Mouse (Mus musculus): ENCODE data around the gene Epn3.

Gene Epn3

DNA sequence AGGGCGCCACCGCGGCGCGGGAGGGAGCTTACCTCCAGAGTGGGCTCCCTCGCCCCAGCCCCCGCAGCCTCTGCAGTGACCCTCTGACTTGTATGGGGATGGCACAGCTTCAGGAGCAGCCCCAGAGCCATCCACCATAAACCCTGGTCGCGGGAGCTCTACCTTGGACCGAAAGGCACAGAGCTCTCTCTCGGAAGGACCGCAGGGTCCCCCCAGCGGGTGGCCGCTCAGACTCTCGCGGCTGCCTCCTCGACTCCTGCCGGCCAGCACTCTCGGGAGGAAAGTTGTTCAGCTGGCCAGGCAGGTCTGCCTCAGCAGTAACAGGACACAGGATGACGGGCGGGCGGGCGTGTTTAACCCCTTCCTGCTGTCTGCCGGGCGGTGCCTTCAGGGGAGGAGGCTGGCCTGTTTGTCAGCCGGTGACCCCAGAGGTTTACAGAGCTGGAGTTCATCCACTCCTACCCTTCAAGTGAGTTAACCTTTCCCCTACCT lies at the start of gene Epn3:
Epn3 (minus strand) TSS at position 314 of the 492 bp plus-strand sequence.
- DNase-seq (ENCODE audit: low spot score) = no peak

DNA sequence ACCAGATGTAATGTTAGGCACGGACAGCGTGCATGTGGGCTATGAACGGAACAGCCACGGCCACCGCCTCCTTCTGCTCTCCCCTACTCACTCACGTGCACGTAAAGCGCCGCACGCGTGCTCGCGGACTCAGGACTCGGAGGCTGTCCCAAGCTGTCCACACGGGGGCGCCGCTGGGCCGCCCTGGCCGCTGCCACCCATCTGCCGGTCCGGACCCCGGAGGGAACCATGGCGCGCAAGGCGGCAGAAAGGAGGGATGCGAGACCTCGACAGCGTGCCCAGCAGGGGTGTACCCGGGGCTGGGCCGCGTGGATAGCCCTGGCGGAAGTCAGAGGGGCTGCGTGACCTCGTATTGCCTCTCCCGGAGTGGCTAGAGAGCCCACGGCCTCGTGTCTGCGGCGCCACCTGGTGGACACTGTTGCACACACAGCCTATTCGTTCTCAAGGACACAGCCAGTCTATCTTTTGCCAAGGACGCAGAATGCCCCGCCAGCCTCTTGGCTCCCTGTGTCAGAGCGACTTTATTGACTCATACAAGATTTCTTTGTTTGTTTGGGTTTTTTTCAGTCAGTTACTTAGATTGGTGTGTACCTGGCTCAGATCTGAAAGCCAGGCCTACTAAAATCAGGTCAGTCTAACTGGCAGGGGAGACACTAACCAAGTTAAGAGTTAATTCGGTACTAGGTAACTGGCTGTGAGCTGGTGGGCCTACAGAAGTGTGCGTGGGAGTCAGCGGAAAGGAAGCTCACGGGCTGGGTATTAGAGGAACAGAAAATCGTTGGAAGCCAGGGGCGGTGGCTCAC lies 49.3 kb upstream of the Epn3 start, which contains the start of gene Rsad1:
Rsad1 (minus strand) TSS at position 368 of the 803 bp plus-strand sequence.
- peak; percentile 86 for DNase-seq (ENCODE audit: low spot score)

DNA sequence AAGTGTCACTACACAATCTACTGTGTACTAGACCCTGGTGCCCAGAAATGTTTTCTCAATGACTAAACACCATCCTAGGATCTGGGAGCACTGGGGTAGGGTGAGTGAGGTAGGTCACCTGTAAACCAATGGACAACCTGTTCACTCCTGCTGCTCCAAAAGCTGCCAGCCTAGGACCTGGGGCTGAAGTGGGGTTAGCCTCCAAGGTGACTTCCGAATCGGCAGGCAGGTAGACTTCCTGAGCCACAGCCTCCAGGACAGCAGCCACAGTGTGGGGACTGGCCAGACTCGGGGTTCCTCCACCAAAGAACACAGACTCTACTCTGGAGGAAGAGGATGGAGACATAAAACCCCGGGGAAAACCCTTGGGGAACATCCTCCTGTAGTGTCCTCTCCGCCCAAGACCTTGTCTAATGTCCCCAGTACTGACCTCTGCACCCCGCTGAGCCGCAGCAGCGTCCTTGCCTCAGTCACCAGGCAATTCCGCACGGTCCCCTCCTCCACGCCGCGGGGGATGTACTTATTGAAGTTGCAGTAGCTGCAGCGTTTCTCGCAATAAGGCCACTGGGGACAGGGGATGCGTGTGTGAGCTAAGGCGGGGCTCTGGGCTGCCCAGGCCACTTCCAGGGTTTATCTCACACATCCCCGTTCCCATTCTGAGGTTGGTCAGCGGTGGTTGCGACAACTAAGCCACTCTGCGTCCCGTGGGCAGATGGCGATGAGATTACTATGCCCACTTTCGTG lies 48.4 kb upstream of the Epn3 start:
- no peak for DNase-seq (ENCODE audit: low spot score)

DNA sequence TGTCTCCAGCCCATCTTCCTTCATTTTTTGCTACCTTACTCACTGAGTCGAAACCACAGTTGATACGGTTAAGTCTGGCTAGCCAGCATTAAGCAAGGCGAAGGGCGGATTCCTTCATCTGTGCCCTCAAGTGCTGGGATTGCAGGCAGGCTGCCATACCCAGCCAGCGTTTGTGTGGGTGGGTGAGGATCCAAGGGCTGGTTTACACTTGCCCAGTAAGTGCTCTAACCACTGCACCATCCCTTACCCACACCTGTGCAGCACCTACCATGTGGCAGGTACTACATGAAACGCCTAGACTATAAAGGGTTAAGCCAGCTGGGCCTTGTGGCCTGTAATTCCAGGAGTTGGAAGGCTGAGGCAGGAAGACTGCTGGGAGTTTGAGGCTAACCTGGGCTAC lies 47.5 kb upstream of the Epn3 start:
- no peak for DNase-seq (ENCODE audit: low spot score)

DNA sequence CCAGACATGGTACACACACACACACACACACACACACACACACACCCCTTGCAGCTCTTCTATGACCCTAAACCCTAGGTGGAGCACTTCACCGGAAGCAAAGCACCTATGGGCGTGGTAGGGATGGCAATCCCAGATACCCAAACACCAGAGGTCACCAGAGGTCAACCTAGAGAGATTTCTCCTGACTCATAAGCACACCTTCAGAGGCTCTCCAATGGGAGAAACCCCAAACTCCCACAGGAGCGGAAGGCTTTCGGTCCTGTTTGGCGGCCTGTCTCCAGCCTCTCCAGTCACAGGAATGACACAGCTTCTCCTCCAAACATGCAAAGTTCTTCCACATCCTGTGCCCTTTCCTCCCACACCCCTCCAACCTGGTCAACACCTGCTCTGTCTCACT lies 46.6 kb upstream of the Epn3 start:
- no peak for DNase-seq (ENCODE audit: low spot score)

DNA sequence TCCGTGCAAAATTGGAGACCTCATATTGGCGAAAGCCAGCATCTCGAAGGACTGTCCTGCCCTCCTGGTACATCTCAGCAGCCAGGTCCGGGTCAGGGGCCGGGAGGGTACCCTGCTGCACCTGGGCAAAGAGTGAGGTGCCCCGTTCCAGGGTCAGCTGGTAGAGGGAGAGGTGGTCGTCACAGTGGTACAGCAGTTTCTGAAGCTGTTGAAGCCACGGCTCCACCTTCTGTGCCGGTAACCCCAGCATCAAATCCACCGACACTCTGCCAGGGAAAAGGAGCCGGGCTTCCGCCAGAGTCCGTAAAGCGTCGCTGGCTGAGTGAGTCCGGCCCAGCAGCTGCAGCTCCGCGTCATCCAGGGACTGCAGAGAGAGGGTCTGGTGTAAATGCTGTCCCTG lies 44.6 kb upstream of the Epn3 start:
- DNase-seq (ENCODE audit: low spot score) = no peak

DNA sequence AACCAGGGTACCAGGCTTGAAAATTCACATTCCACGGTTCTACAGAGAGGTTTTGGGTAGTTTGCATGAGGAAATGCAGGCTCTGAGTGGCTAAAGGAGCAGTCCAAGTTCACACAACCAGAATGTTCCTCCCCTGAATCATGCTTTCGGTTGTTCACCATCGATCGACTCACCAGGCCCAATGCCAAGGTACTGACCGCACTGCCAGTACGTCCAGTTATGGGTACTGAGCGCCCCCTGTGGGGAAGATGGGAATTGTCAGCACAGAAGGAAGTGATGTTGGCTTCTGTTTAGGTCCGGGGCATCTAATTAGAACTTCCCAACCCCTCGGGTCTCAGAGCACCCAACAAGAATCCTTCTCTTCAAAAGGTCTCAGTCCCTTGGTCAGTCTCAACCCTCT lies 44.2 kb upstream of the Epn3 start:
- peak; percentile 38 for DNase-seq (ENCODE audit: low spot score)

DNA sequence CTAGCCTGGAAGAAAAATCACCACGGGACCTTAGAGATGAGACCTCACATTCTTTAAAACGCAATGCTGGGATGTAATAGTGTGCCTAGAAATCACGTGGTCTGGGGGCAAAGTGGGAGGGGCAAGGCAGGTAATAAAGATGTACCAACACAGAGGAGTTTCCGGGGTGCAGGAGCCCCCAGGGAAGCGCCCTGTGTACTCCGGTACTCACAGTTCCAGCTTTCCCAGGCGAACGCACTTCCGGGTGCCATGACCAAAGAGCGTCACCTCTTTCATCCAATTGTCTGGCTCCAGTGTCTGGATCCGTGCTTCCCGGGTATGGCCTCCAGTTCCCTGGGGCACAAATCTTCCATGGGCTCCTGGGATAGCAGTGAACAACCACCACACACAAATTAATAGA lies 43.6 kb upstream of the Epn3 start:
- DNase-seq (ENCODE audit: low spot score) = no peak

DNA sequence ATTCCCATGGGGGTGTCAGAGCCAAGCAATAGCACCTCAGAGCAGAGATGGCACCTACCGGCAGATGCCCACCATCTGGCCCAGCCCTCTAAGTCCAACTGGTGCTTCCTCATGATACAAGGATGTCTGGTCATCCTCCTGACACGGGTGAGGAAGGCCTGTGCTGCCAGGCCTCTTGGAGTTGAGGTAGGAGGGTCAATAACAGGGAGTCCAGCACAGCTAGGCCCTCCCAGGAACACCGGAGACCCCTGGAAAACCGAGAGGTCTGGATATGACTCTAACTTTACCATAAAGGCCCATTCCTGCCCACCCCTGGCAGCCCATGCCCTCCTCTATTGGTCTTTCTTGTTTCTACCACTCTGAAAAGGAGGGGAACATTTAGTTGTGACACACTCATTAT lies 42.6 kb upstream of the Epn3 start:
- DNase-seq (ENCODE audit: low spot score) = no peak

DNA sequence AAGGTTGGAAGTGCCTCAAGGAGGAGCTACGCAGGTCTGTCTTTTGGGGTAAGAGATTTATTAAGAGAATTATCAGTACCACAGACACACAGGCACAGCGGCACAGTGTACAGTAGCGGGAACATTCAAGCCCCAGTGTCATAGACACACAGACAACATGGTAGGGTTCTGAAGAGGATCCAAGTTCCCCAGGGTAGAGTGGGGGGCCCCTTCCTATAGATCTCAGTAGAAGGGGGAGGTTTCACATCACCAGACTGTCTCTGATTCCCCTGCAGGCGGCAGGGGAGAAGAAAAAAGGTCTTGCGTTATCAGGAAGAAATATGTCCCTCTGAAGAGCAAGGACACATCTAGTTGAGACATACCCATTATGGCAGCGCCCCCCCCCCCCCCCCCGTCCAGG lies 40.0 kb upstream of the Epn3 start:
- DNase-seq (ENCODE audit: low spot score) = no peak

DNA sequence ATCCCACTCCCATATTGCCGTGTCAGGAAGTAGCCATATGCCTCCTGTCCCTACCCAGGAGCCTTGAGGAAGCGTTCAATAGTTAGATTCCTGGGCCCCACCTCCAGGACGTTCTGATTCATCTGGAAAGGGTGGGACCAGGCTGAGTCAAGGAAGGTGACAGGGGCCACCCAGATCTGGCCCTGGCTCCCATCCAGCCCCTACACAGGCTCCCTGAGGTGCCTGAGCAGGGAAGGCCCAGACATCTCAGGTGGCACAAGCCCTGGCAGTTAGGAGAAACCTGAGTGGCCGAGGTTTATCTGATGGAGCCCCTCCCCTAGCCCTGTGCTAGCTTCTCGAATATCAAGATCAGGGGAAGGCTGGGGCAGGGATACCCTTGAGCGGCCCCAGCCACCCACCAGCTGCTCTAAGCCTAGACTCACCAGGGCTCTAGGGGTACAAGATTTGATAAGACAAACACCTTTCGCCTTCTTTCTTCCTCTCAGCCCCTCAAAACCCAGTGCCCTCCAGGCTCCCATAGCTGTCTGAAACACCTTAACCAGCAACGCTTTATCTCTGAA lies 39.0 kb upstream of the Epn3 start:
- DNase-seq (ENCODE audit: low spot score) = no peak

DNA sequence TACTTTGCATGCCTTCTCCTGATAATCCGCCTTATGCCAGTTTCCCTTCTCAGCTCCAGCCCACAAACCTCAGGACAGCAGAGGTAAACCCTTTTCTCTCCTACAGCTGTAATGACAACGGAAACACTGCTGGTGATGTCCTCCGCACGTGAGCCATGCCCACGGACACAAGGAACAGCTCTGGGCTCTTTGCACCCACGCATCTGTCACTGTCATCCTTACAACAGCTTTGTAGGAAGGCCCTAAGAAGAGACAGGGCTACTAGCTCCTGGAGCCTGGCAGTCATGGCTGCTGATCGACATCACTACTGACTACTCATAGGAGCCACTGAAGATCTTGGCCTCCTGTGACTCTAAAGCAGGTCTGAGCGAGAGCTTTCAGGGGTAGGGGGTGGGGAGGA lies 33.4 kb upstream of the Epn3 start:
- DNase-seq (ENCODE audit: low spot score) = no peak

DNA sequence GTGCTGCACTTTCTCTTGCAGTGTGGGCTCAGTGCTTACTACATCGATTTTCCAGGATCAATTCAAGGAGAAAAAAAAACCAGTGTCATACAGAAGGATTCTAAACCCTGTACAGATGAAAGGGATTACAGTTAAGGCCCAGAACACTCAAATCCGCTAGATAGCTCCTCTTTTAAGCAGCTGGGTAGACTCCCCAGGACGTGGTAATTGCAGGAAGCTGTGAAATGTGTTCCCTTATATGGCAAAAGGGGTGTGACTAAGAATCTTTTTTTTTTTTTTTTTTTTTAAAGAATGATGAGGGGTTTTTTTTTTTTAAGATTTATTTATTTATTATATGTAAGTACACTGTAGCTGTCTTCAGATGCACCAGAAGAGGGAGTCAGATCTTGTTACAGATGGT lies 29.1 kb upstream of the Epn3 start:
- no peak for DNase-seq (ENCODE audit: low spot score)

DNA sequence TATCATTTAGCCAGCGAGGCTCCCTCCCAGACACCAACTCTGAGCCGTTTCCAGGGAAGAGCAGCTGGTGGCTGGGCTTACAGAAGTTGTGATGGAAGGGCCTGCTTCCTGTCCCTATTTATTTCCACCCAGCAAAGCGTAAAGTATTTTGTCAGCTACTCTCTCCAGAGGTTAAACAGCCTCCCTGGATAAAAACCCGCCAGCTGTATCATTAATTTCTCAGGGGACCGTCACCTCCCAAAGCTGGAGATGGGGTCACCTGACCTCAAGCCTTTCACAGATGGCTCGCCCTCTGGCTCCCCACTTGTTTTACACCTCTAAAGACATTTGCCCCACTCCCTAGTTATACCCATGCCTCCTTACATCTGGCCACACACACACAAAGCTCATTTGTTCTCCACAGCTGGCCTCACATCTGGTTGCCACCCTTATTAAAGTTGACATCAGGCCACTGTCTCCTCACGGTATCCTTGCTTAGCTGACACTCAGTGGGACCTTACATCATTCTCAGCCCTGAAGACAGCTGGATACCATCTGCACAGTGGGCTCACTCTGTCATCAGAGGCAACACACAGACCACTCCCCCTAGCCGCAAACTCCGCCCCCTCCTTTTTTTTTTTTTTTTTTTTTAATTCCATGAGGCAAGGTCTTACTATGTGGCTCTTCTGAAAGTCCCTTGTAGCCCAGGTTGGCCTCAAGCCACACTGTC lies 26.6 kb upstream of the Epn3 start:
- no peak for DNase-seq (ENCODE audit: low spot score)

DNA sequence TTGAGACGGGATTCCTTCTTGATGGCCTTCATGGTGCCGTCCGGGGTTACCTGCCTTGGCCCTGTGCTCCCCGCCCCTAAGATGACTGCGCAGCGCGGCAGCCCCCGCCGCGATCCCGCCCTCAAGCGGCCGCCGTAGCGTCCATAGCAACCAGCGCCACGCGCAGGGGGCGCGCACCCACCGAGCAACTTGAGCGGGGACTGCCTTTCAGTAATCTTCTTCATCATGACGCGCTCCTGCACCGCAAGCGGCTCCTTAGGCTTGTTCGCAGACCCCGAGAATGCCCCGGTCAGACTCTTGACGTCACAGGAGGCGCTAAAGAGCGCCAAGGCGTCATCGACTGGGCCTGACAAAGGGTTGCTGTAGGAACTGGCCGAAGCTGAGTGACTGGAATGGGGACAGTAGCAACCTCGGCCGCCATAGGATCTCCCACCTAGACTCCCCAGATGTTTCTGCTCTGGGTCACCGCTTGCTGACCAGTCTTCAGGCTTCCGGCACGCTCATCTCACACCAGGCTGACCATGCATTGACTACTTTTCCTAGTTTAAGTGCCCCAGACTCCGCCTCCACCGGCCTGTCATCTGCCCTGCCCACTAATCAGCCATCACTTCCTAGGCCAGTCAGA lies 21.6 kb upstream of the Epn3 start, which contains the start of gene Mycbpap:
Mycbpap (minus strand) TSS at position 524 of the 625 bp plus-strand sequence.
- DNase-seq (ENCODE audit: low spot score) = peak; percentile 19

DNA sequence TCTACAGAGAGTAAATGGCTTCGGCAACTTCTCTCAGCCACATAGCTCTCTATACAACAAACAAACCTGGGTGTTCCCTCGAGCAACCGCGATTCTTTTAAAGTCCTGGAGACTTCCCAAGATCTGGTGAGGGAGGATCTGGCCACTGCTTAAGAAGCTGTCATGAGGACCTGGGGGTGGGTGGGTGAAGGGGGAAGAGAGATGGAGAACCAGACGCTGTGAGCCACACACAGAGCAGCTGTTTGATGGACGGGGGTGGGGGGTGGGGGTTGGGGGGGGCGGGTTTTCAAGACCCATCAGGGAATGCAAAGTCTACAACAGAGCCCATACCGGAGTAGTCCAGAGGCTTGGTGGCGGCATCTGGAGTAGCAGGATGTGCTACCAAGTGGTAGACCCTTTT lies 13.7 kb upstream of the Epn3 start:
- DNase-seq (ENCODE audit: low spot score) = no peak

DNA sequence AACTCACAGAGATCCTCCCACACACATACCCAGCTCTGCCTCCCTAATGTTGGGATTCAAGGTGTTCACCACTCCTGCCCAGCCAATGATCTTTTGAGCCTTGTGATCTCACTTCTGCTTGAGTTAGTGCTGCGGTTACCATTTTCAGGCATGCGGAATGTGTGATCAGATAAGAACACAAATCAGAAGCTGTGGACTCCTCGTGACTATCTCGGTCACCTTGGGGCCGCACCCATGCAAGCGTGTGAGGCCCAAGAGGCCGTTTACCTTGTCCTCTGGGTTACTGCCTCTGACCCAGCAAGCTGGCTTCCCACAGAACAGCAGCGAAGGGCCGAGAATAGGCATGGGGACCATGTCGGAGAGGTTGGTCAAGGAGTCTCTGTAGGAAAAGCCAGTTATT lies 9.2 kb upstream of the Epn3 start:
- no peak for DNase-seq (ENCODE audit: low spot score)

DNA sequence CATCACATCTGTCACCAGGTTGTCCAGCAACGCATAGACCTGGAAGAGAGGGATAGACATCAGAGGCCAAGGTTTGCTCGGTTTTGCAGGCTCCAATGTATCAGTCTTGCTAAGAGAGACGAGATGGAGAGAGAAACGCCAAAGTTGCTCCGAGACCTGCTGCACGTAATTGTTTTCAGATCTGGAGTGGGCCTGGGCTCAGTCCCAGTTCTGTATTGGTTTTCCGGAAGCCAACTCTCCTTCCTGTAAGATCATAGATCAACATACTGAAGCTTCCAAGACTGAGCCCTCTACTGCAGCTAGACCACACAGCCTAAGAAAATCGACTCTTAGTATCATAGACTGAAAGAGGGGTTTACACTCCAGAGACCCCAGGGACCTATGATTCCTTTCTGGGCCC lies 1.7 kb upstream of the Epn3 start:
- no peak for DNase-seq (ENCODE audit: low spot score)

DNA sequence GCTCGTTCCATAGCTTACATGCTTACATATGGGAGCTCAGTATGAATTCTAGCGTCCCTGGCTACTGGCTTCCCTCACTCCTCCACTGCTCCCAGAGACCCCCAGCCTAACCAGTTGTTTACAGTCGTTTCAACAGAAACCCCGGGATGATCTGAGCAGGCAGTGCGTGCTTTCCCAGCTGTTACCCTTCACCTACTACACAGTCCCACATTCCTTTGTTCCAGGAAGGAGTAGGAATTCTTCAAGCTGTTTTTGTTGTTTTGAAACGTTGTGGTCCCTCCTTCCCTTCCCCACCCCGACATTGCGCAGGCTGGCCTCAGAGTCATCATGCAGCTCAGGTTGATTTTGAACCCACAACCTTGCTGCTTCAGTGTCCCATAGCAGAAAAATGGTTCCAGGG lies 588 bp upstream of the Epn3 start:
- DNase-seq (ENCODE audit: low spot score) = no peak

DNA sequence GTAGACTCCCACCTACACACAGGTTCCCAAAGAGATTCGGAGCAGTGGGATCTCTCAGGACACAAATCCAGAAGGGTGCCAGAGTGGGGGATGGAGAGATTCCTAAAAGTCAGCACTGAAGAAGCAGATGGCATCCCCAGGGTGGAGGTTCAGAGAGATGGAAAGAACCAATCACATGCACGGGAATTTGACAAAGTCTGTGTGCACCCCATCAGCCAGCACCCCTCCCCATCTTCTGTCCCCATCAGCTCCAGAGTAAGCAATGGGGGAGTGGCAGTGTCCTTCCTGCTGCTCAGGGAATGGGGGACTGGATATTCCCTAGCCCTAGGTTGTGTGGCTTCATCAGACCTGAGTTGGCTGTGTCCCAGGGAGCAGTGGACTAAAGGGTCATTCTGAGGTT lies 739 bp downstream of the Epn3 start:
- DNase-seq (ENCODE audit: low spot score) = no peak

DNA sequence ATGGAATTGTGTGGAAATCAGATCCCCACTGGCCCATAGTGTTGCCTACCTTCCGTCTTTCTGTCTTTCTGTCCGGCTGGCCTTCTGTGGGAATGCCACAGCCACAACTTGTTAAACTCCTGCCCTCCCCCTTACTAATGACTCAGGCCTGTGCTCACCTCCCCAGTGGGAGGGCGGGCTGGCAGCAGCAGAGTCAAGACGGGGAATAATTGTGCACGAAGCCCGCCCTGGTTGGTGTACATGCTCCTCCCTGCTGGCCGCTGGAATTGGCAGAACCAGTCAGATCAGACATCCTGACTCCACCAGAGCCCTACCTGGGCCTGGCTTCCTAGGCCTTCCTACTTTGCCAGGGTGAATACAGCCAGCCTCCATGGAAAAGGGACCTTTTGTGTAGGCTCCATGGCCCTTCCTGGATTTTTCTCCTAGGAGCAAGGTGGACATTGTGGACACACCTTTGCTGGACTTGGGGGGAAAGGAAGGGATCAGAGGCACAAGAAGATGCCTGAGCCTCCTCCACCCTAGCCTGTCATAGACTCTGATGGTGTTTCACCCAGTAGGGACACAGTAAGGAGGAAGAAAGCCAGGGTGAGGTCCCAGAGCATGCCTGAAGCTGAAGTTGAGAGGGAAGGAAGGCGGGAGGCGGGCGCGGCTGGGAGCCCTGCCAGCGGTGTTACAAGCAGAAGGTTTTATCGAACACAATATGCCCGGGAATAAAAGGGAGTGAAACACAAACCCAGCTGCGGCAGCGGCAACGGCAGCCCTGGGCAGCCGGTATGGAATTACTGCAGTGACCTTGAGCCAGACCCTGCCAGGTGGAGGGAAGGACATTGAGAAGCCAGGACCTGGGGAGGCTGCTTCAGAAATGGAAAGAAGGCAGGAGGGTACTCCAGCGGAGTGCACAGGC lies 1.4 kb downstream of the Epn3 start:
- no peak for DNase-seq (ENCODE audit: low spot score)

Measured in c-Kit-positive CD71-positive TER-119-positive erythroid progenitor cells, embryonic 14.5 days (primary cell).